Mouse (Mus musculus) heart, embryonic 14.5 days (tissue): ENCODE data around the gene Cpeb3. TPM values are rescaled to one million over a fixed set of nuclear protein-coding genes. Genes with fewer than 3 reads are reported as not detected.

Experiments used
- ATAC-seq: fragments of 200-750 bp; cut with Nextera tagmentation; 2 replicates; pipeline ENCODE4 v1.8.0; 2017; ENCODE audit warnings: low read depth, moderate TSS enrichment; ENCODE audit not compliant: insufficient number of reproducible peaks, insufficient read depth, low FRiP score
- H3K27ac ChIP-seq, 2 experiments: fragments of 200-500 bp in 1 of 2; fragments of 300-500 bp in 1 of 2; sonication (generic) in 1 of 2; replicated peaks in 1 of 2; 2 replicates each; pipeline ENCODE4 v1.5.1; 2012 to 2014; ENCODE audit warnings: low read depth in 2 of 2, low read length in 2 of 2, control low read depth in 1 of 2, mild to moderate bottlenecking in 1 of 2, mixed read lengths in 1 of 2; ENCODE audit not compliant: control insufficient read depth in 1 of 2, insufficient read depth in 1 of 2
- H3K27me3 ChIP-seq: fragments of 300-500 bp; sonication (generic); 2 replicates; pipeline ENCODE4 v1.6.1; 2014; ENCODE audit warnings: mild to moderate bottlenecking, low read length, control low read depth; ENCODE audit not compliant: control insufficient read depth, insufficient read depth
- H3K36me3 ChIP-seq: fragments of 300-500 bp; sonication (generic); 2 replicates; pipeline ENCODE4 v1.6.1; 2014; ENCODE audit warnings: mild to moderate bottlenecking, control low read depth, low read length, mixed read lengths; ENCODE audit not compliant: control insufficient read depth, insufficient read depth
- H3K4me1 ChIP-seq, 2 experiments: fragments of 200-500 bp in 1 of 2; fragments of 300-500 bp in 1 of 2; sonication (generic) in 1 of 2; 2 replicates each; pipeline ENCODE4 v1.6.1; 2012 to 2014; ENCODE audit warnings: low read length in 2 of 2, control low read depth in 1 of 2, mixed read lengths in 1 of 2; ENCODE audit not compliant: control insufficient read depth in 2 of 2, insufficient read depth in 2 of 2
- H3K4me2 ChIP-seq: fragments of 300-500 bp; sonication (generic); 2 replicates; pipeline ENCODE4 v1.6.1; 2014; ENCODE audit warnings: mild to moderate bottlenecking, low read length
- H3K4me3 ChIP-seq, 2 experiments: fragments of 200-500 bp in 1 of 2; fragments of 300-500 bp in 1 of 2; sonication (generic) in 1 of 2; 2 replicates each; pipeline ENCODE4 v1.5.1; 2012 to 2014; ENCODE audit warnings: low read length in 2 of 2, mild to moderate bottlenecking in 2 of 2, control low read depth in 1 of 2, low read depth in 1 of 2, moderate library complexity in 1 of 2; ENCODE audit not compliant: control insufficient read depth in 1 of 2, insufficient read depth in 1 of 2
- H3K9ac ChIP-seq: fragments of 300-500 bp; sonication (generic); 2 replicates; pipeline ENCODE4 v1.6.1; 2014; ENCODE audit warnings: mild to moderate bottlenecking, low read length
- H3K9me3 ChIP-seq: fragments of 300-500 bp; sonication (generic); 2 replicates; pipeline ENCODE4 v1.6.1; 2016; ENCODE audit warnings: low read length, control low read depth; ENCODE audit not compliant: control insufficient read depth
- WGBS: fragments of 180-500 bp; shearing (Covaris S2); extraction: QIAGEN DNeasy Blood & Tissue Kit; methylation state at CpG from one replicate; pipeline ENCODE4 v1.1.7; 2014; 5-methylcytosine and 5-hydroxymethylcytosine counted together
- polyA plus RNA-seq: library from polyadenylated mRNA; unstranded; fragments of >200 nt; fragmentation: Nextera tagmentation; extraction: Ambion mirVana; gene quantifications from 2 replicates; pipeline ENCODE4 v1.2.1, GENCODE M21; 2014

Cpeb3 gene
- polyA plus RNA-seq, 1 experiment from 2014 or later = 8.8 TPM

- no peak for ATAC-seq
- H3K9ac ChIP-seq = no peak overlapping the region
- H3K9me3 ChIP-seq = no peaks in the 10 kb centered on the region
- H3K27ac ChIP-seq = no peak overlapping the region
- 86% methylated on average over 4 of the region's 4 CpGs for WGBS
- no peak overlapping the region for H3K4me2 ChIP-seq
- no peaks in the 10 kb centered on the region for H3K27me3 ChIP-seq
- peaks cover 7 to 15% of the 10 kb centered on the region in 2 experiments for H3K4me1 ChIP-seq
- no peak overlapping the region for H3K4me3 ChIP-seq
- 0 out of 2 replicates have a peak, but pooled peaks cover 4% of the 10 kb centered on the region for H3K36me3 ChIP-seq
Measured at GRCm38 (mm10) chr19:37069243-37069642, 139.2 kb downstream of the Cpeb3 start.

DNA sequence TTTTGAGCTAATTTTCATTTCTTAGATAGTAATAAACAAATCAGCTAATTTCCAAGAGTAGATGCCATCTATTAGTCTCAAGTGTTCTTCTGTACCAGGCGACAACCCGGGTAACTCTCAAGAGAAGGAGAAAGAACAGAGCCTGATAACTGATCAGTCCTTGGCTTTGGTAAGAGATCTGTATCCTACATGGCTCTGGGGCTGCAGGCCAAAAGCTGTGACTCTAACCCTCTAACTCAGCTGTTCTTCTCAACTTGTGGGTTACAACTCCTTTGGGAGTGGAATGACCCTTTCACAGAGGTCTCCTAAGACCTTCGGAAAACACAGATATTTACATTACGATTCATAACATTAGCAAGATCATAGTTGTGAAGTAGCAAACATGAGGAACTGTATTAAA lies 148.3 kb downstream of the Cpeb3 start:
- WGBS = 66% methylated on average over 4 of the region's 4 CpGs
- H3K4me1 ChIP-seq = peaks cover 0 to 16% of the 10 kb centered on the region in 2 experiments; a peak in 3 of 4 replicates
- no peaks in the 10 kb centered on the region for H3K27me3 ChIP-seq
- H3K36me3 ChIP-seq = no peaks in the 10 kb centered on the region
- ATAC-seq = no peak
- no peak overlapping the region for H3K9ac ChIP-seq
- H3K4me3 ChIP-seq = no peak overlapping the region
- H3K9me3 ChIP-seq = no peaks in the 10 kb centered on the region
- H3K27ac ChIP-seq = peak overlapping the region in 1 of 2 experiments; percentile 53; a peak in 2 of 4 replicates
- H3K4me2 ChIP-seq = peak overlapping the region; percentile 18; the same call in 1 of the 2 replicates

DNA sequence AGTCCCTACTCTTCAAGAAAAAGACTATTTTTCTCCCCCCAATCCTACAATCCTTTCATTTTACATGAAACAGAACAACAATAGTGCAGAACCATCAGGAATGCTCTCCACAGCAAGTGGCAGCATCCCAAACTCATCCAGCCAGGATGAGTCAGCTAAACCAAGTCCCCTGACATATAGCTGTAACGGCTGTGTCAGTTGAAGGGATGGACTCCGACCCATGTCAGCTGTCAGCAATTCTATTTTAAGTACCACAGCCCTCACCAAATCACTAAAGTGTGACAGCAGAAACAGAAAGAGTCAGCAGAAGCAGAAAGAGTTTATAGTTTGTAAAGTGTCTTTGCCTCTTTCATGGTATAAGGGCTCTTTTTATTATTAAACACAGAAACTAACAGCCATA lies 148.8 kb downstream of the Cpeb3 start:
- Histone ChIP-seq H3K27me3 (no peaks in the 10 kb centered on the region), H3K36me3 (no peaks in the 10 kb centered on the region), H3K4me2 (peak overlapping the region; percentile 18), H3K9me3 (no peaks in the 10 kb centered on the region), H3K4me3 (no peak overlapping the region), H3K27ac (peak overlapping the region; percentile 8 to 53; a peak in 3 of 4 replicates), H3K4me1 (peaks cover 0 to 16% of the 10 kb centered on the region in 2 experiments; a peak in 3 of 4 replicates), H3K9ac (no peak overlapping the region)
- WGBS = 10% methylated on average over 2 of the region's 2 CpGs
- no peak for ATAC-seq

GRCm38 (mm10) chr19:37057161-37057905 lies 151.1 kb downstream of the Cpeb3 start:
- H3K9ac ChIP-seq = no peak overlapping the region
- peaks cover 0 to 16% of the 10 kb centered on the region in 2 experiments; a peak in 3 of 4 replicates for H3K4me1 ChIP-seq
- no peaks in the 10 kb centered on the region for H3K9me3 ChIP-seq
- H3K36me3 ChIP-seq = 0 out of 2 replicates have a peak, but pooled peaks cover 5% of the 10 kb centered on the region
- H3K27ac ChIP-seq = no peak overlapping the region
- H3K27me3 ChIP-seq = no peaks in the 10 kb centered on the region
- 83% methylated on average over 8 of the region's 8 CpGs for WGBS
- H3K4me2 ChIP-seq = no peak overlapping the region
- no peak for ATAC-seq
- no peak overlapping the region for H3K4me3 ChIP-seq

DNA sequence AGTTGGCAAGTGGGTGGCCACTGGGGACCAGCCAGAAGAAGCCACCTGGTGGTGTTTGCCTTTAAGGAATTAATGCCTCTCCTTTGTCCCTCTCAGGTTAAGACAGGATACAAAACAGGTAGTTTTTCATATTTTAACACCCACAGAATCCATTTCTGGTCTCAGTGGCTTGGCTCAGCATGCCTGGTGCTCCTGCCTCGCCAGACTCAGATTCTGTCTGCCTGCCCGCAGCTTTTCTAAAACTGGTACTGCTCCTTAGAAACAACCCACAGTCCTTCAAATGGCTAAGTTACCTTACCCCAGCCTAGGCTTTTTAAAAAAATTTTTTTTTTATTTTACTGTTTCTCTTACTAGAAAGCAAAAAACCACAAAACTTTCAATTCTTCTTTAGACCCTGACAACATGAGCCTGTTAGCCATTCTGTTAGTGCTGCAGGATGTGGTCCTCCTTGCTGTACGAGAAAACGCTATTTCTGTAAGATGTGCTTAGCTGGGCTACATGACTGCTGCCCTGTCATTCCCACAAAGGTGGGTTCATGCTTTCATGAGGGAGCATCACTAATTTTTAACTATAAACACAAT lies 152.3 kb downstream of the Cpeb3 start:
- 83% methylated on average over 4 of the region's 4 CpGs for WGBS

DNA sequence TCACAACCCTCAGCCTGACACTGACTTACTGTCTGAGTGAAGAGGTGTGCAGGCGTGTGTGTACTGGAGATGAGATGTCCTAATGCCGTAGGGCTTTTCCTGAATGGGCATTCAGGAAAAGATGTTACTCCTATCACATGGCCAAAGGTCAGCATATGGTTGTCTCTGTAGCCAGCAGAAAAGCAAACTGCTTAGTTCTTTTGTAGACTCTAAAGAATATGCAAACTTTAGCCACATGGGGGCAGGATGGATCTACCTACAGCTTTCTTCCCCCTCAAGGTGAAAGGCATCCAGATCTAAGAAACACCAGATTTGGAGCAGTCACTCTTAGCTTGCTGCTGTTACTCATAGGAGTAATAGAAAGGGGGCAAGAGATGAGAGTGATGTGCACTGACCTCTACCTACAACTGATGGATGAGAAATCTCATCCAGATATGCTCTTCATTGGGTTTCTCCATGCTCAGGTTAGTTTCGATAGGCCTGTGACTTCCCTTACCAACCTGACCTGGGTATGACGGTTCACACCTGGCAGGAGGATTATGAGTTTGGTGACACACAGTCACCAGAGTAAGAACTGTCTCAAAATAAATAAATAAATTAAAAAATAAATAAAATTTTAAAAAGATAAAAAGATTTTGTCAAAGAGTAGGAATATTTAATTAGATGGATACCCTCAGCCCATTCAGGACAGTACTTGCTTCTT lies 157.6 kb downstream of the Cpeb3 start:
- H3K9me3 ChIP-seq = no peaks in the 10 kb centered on the region
- no peak overlapping the region for H3K27ac ChIP-seq
- no peak overlapping the region for H3K4me2 ChIP-seq
- 66% methylated on average over 4 of the region's 4 CpGs for WGBS
- ATAC-seq = no peak
- no peaks in the 10 kb centered on the region for H3K27me3 ChIP-seq
- H3K9ac ChIP-seq = no peak overlapping the region
- H3K36me3 ChIP-seq = peaks cover 14% of the 10 kb centered on the region
- no peaks in the 10 kb centered on the region for H3K4me1 ChIP-seq
- H3K4me3 ChIP-seq = no peak overlapping the region

More for the DNA sequence above, 152.3 kb downstream of the Cpeb3 start:
- Histone ChIP-seq H3K27ac (no peak overlapping the region), H3K36me3 (0 out of 2 replicates have a peak, but pooled peaks cover 5% of the 10 kb centered on the region), H3K4me1 (peaks cover 0 to 16% of the 10 kb centered on the region in 2 experiments; a peak in 3 of 4 replicates), H3K4me3 (no peak overlapping the region), H3K27me3 (no peaks in the 10 kb centered on the region), H3K9me3 (no peaks in the 10 kb centered on the region), H3K9ac (no peak overlapping the region), H3K4me2 (no peak overlapping the region)
- ATAC-seq = no peak

GRCm38 (mm10) chr19:37048507-37048906 lies 159.9 kb downstream of the Cpeb3 start:
- H3K4me1 ChIP-seq = no peaks in the 10 kb centered on the region
- ATAC-seq = no peak
- no peak overlapping the region for H3K27ac ChIP-seq
- no peak overlapping the region for H3K4me2 ChIP-seq
- peaks cover 21% of the 10 kb centered on the region for H3K36me3 ChIP-seq
- no peak overlapping the region for H3K9ac ChIP-seq
- 87% methylated on average over 6 of the region's 6 CpGs for WGBS
- H3K9me3 ChIP-seq = no peaks in the 10 kb centered on the region
- H3K27me3 ChIP-seq = no peaks in the 10 kb centered on the region
- H3K4me3 ChIP-seq = no peak overlapping the region
